Mouse (Mus musculus) myocyte (in vitro differentiated cells): ENCODE data around the gene Catsper4.

Experiments used
- CEBPB ChIP-seq: IDR thresholded peaks from 2 replicates; pipeline ENCODE4 v1.6.1; 2011; ENCODE audit warnings: mild to moderate bottlenecking, moderate library complexity; ENCODE audit not compliant: poor library complexity, insufficient read depth, severe bottlenecking
- E2F4 ChIP-seq: IDR thresholded peaks from one replicate; pipeline ENCODE4 v1.6.1; 2011; ENCODE audit warnings: mild to moderate bottlenecking, control low read depth, moderate library complexity; ENCODE audit not compliant: insufficient read depth
- MAX ChIP-seq: IDR thresholded peaks from one replicate; pipeline ENCODE4 v1.6.1; 2011; ENCODE audit warnings: low read depth, mild to moderate bottlenecking, control low read depth
- MYOD1 ChIP-seq, 3 experiments: IDR thresholded peaks; one replicate each; pipeline ENCODE4 v1.6.1; 2011; ENCODE audit warnings: control low read depth in 2 of 3, low read depth in 2 of 3, mild to moderate bottlenecking in 2 of 3, moderate library complexity in 1 of 3; ENCODE audit not compliant: insufficient read length in 2 of 3, control insufficient read depth in 1 of 3
- MYOG ChIP-seq, 3 experiments: IDR thresholded peaks; one replicate each; pipeline ENCODE4 v1.6.1; 2011; ENCODE audit warnings: control low read depth in 2 of 3, low read depth in 2 of 3, mild to moderate bottlenecking in 2 of 3; ENCODE audit not compliant: insufficient read length in 2 of 3, control insufficient read depth in 1 of 3, insufficient read depth in 1 of 3
- POLR2A ChIP-seq: IDR thresholded peaks from one replicate; pipeline ENCODE4 v1.6.1; 2011; ENCODE audit warnings: low read depth, mild to moderate bottlenecking, control low read depth, moderate library complexity; ENCODE audit not compliant: insufficient read length
- POLR2AphosphoS2 ChIP-seq: IDR thresholded peaks from one replicate; pipeline ENCODE4 v1.6.1; 2011; ENCODE audit warnings: low read depth, control low read depth; ENCODE audit not compliant: insufficient read length
- REST ChIP-seq: IDR thresholded peaks from one replicate; pipeline ENCODE4 v1.6.1; 2011; ENCODE audit warnings: mild to moderate bottlenecking, control low read depth, moderate library complexity; ENCODE audit not compliant: insufficient read depth, insufficient read length
- SRF ChIP-seq: IDR thresholded peaks from one replicate; pipeline ENCODE4 v1.6.1; 2011; ENCODE audit warnings: low read depth; ENCODE audit not compliant: control insufficient read depth, insufficient read length
- TCF12 ChIP-seq: IDR thresholded peaks from one replicate; pipeline ENCODE4 v1.6.1; 2011; ENCODE audit warnings: mild to moderate bottlenecking, control low read depth; ENCODE audit not compliant: poor library complexity, insufficient read depth, severe bottlenecking
- TCF3 ChIP-seq: IDR thresholded peaks from one replicate; pipeline ENCODE4 v1.6.1; 2011; ENCODE audit warnings: low read depth, control low read depth; ENCODE audit not compliant: insufficient read length
- USF1 ChIP-seq: IDR thresholded peaks from one replicate; pipeline ENCODE4 v1.6.1; 2011; ENCODE audit warnings: low read depth, mild to moderate bottlenecking, control low read depth, moderate library complexity

- no peak for TF ChIP-seq POLR2A
- no peak for TF ChIP-seq USF1
- no peak for TF ChIP-seq E2F4
- TF ChIP-seq TCF12: no peak
- TF ChIP-seq POLR2AphosphoS2: no peak
- TF ChIP-seq SRF: no peak
- TF ChIP-seq MAX: no peak
- no peak for TF ChIP-seq CEBPB
- no peak for TF ChIP-seq MYOD1 (IDR thresholded peaks at IDR 0.05; ENCODE audit: control insufficient read depth in 1 of 3, insufficient read length in 2 of 3, low read depth in 2 of 3)
- TF ChIP-seq MYOG (IDR thresholded peaks at IDR 0.05; ENCODE audit: control insufficient read depth in 1 of 3, insufficient read depth in 1 of 3, insufficient read length in 2 of 3, low read depth in 2 of 3): no peak
- TF ChIP-seq REST: no peak
- no peak for TF ChIP-seq TCF3
Measured at GRCm38 (mm10) chr4:134230431-134230830, 3.2 kb upstream of the Catsper4 start.
